Mouse (Mus musculus): ENCODE results near the gene Olfml2b. TPM values are rescaled to one million over a fixed set of nuclear protein-coding genes. Genes with fewer than 3 reads are reported as not detected.

Gene Olfml2b
- total RNA-seq, 2 experiments from 2014 or later: 38.6 to 43.0 TPM

DNA sequence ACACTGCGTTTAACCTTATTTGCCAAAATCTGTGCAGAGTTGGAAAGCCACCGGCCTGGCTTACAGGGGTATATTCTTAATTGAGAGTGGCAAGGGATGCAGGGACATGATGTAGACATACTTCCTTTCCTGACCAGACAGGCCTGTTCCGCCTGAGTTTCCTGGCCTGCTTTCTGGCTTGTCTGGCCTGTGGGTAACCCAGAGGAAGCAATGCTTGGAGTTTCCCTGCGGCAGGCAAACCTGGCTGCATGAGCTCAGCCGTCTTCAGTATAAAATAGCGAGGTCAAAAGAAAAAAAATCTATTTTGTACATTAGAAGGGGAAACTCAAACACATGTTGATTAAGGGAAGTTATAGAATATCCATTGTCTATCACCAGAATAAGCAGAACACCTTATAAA, 84.2 kb downstream of the Olfml2b start:
- DNase-seq (ENCODE audit: low spot score in 2 of 2): no peak

DNA sequence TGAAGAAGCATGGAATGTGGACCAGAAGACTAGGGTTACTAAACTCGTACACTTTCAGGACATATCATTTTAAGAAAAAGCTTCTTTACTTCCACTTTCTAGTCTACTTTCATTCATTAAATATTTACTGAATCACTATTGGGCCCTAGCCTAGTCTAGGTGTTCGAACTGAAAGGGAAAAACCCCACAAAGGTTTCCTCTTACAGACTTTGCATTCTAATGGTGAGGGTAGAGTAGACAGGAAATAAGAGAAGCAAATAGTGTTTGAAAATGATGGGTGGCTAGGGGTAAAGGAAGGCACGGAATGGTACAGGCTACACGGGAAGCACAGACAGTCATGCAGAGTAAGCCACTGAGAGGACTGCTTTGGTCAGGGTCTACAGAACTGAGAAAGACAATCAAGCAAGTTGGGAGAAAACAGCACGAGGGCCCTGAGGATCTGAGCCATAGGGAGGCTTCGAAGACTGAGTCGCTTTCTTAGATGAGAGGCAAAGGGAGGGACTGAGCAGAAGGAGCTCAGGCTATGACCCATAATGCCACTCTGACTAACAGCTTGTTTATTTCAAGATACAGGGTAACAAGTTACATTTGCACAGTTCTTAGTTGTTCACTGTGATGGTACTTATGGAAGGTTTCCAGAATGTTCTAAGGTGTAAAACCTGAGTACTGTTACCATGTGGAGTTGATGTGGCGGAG, 85.1 kb downstream of the Olfml2b start:
- DNase-seq (ENCODE audit: low spot score in 2 of 2): no peak

DNA sequence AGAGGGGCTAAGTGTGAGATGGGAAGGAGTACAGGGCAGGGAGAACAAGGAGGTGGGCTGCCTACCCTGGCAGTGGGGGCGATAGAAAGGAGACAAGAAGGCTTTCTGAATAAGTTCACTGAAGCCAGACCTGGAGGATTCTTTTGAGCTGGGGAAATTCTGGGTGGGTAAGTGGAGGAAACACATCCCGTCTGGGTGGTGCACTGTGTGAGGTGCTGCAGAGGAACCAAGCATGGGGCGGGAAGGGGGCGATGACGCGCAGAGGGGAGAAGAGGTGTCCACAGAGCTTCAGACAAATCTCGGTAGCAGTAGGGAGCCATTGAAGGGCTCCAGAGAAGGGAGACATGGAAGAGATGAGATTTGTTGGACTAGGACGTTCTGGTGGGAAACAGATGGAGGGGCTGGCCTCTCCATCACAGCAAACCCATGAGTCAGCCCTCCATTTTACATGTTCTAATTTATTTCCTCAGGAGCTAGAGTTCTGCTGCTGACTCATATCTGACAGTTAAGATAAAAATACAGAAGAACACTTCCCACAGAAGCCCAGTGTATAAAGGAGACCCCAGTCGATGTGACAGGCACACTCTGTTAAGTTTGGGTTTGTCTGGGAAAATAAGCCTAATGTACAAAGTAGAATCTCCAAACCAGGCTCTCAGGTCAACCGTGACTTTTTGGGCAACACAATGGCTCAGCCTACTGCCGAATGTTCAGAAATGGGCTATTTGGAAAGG, 87.7 kb downstream of the Olfml2b start:
- DNase-seq (ENCODE audit: low spot score in 2 of 2): peak; percentile 19 to 59

Other genes starting within 250 kb of the Olfml2b start
- gene Nos1ap, start 54.7 kb upstream of the Olfml2b start, total RNA-seq (2021): 100 to 1,000 TPM; 187 to 213 TPM
- gene Atf6, start 223.2 kb downstream of the Olfml2b start, total RNA-seq (2021): 10 to 100 TPM; 50.9 to 51.6 TPM
- gene Gm26620, start 240.5 kb downstream of the Olfml2b start, total RNA-seq (2021): under 1 TPM; 0.54 to 0.71 TPM
- gene Dusp12, start 241.0 kb downstream of the Olfml2b start, total RNA-seq (2021): 10 to 100 TPM; 14.7 to 15.8 TPM